Mouse (Mus musculus): ENCODE data around the gene Tiam1.

DNA sequence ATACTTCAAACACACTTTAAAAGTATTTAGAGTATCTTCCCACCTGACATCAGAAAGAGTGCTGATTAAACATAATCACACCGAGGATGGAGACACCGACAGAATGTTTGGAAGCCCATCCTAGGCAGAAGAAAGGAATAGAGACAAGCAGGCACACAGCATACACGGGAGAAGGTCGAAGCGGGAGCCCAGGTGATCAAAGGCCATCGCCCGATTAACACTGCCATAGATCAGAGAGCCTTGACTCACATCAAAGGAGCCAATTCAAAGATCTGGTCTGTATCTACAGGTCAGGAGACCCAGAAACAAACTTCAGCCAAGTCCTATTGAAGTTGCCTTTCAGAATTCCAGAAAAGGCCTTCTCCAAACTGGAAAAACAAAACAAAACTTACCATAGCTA, 10.8 kb downstream of the Tiam1 start:
- no peak for TF ChIP-seq POLR2A (IDR thresholded peaks at IDR 0.05; ENCODE audit: insufficient read depth, low read depth, low read length)
- TF ChIP-seq CTCF (IDR thresholded peaks at IDR 0.05; ENCODE audit: insufficient read depth, low read depth, low read length), result no peak
